Mouse (Mus musculus) hindlimb bud, embryonic 11.5 days (tissue): ENCODE results near the gene Grm4.

ENCODE experiments used
- DNase-seq: peaks from one replicate; pipeline ENCODE4 v3.0.0-alpha.2; 2012; ENCODE audit warnings: low read depth, low spot score; ENCODE audit errors: extremely low spot score

Grm4 gene

DNA sequence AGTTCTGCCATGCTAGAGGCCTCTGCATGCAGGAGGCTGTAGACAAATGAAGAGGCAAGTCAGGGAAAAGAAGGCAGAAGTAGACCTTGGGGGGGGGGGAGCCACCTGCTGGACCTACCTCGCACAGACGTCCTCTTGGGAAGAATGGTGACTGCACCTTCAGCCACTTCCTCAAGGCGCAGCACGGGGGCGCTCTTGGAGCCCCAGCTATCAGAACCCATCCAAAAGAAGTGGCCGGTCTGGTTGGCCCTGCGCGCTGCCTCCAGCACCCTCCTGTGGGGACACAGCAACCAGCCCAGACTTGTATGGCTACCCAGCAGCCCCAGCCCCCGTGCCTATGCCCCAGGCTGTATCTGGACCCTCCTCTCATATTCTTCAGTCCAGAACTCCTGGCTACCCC is 69.4 kb downstream of the Grm4 start:
- DNase-seq: no peak

DNA sequence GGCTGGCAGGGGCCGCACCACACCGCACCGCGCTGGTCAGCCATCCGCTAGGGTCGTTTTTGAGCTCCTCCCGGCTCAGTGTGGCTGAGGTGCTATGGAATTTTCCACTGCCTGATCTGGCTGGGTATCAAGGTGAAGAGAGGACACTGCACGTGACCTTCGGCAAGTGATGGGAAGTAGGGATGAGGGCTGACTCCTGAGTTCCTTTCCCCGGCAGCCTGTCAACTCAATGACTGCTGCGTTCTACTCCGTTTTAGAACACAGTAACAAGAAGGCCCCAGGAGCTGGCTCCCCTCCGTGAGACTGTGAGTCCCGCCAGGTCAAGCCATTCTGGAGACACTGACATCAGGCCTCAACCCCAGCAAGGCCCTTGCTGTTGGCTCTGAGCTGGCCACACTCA is 70.0 kb downstream of the Grm4 start:
- no peak for DNase-seq

DNA sequence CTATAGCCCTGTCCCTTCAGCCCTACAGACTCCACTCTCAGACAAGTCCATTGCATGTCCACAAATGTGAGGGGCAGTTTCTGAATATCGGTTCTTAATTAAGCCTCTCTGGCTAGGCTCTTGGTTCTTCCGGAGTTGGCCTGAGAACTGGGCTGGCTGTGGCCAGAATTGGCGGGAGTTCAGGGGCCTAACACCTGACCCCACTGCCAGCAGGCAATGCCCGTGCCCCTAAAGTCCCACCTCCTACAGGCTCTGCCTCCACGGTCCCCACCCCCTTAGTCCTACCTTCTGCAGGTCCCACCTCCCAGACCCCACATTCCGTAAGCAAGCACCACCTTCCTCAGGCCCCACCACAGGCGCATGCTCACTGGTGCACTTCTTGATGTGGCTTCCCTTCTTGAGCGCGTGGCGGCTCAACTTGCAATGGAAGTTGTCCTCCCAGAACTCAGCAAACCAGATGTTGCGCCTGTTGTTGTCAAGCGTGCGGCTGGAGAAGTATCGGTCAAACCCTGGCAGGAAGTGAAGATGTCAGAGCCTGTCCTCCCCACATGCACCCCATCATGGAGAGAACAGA is 71.4 kb downstream of the Grm4 start:
- DNase-seq: no peak

DNA sequence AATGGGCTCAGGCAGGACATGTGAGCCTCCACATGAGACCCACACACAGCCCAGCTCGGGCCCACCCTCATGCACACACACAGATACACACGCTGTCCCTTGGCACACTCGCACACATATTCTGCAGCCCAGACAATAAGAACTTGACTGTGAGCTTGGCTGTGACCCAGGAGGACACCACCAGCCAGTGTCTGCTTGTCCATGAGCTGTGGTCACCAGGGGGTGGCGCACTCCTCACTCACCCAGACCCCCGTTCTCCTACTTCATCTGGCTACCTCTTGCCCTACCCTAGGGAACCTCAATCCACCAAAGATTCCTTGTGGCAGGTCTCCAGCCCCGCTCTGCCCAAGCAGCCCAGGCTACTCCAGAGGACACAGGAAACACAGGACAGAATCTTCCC is 72.5 kb downstream of the Grm4 start:
- DNase-seq: no peak

DNA sequence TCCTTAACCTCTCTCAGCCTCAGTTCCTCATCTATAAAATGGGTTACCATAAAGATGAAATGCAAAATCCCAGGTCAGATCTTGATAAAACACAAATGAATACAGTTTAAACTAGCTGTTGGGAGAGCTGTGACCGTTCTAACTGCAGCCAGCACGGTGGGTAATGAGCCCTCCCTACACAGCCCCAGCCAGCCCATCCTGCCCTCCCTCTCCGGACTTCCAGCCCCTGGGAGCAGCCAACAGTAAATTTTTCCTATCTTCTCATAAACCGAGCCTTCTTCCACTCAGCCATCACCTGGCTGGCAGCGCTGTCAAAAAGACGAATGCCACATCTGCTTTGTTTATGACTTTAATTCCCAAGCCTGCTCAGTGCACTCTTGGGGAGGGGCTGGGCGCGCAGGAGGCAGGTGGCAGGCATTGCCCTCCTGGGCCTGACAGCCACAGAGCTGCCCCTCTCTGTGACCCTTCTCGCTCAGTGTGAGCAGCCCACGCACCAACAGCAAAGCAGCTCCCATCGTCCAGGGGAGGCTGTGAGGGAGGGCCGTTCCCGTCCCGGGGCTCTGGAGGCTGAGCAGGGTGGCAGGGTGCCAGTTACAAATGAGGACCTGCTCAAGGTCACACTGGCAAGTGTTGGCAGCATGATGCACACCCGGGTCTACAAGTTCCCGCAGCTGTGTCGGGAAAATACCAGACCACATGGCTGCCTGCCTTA is 75.7 kb downstream of the Grm4 start:
- no peak for DNase-seq

DNA sequence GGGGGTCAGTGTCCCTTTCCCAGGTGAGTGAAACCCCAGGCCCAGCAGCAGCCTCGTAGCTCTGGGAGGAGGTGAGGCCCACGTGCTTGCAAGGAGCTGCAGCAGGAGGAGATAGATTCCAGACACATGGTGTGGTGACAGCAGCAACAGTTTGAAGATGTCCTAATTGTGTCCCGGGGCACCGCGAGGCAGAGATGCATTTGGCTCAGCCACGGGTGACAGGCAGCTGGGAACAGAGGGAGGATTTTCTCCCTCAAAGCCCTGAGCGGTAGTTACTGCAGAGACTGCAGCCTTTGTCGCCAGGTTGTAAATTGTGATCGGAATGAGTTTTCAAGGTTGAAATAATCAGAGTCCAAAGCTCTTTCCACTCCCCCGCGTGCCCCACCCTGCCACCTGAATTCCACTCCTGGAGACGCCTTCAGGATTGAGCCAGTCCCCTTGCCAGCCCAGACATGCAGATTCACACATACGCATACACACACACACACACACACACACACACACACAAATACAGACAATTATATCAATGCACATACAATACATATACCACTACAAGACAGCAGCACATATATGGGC is 78.6 kb downstream of the Grm4 start:
- no peak for DNase-seq

DNA sequence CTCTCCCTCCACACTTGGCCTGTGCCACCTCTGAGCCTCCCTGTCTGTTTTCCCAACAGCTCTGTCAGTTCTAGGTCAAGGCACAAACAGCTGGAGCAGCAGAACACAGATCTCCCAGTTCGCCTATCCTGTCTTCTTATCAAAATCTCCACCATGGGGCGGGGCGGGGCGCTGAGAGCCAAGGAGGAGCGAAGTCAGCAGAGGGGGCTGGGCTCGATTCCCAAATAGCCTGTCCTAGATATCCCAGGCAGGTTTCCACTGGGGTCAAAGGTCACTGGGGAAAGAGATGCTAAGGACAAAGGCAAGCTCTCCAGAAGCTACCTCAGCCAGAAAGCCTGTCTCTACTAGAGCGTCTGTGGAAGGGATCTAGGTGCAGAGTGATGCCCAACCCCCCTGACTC is 79.4 kb downstream of the Grm4 start:
- no peak for DNase-seq

DNA sequence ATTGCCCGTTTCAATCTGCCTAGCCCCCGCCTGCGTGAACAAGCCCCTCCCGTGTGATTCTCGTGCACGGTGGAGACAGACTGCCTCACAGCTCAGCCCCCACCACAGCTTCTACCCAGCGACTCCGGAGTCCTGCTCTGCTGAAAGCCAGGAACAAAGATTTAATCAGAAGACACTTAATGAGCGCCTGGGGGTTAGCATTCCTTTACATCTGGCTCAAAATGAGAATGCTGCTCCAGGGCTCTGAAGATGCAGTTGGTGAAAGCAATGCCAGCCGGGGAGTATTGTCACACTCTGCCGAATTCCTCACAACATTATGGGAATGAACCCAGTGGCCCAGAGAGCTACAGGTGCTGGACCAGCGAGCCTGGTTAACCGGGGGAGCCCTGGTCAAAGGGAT is 85.4 kb downstream of the Grm4 start:
- DNase-seq: no peak

DNA sequence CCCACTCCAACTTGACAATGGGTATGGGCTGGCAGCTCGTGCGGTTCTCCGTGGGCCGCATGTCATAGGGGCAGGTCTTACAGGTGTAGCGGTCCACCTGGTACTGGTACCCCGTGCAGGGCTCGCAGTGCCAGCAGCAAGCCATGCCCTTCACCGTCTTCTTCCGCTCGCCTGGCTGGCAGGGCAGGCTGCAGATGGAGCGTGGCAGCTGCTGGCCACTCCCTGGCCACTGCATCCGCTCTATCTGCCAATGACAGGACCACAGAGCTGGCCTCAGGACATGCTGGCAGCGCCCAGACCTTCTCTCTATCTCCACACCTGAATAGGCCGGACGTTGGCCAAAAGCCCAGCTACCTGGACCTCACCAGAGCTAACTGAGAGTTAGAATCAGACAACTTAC is 86.0 kb downstream of the Grm4 start:
- DNase-seq: no peak

DNA sequence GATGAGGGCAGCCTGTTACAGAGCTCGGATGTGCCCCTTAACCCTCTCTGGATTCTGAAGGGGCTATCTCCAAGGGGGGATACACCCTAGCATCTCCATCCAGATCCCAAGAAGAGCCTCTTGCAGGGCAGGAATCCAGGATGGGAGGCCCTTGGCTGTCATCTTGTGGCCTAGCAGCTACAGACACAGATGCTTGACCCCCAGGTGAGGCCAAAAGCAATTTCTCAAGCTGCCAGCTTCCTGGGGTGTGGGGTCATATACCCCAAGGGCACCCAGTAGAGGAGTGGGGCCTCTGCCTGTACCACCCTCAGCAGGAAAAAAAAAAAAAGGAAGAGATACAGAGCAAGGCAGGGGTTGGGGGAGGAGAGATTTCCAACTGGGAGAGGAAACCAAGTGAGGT is 87.1 kb downstream of the Grm4 start:
- no peak for DNase-seq

DNA sequence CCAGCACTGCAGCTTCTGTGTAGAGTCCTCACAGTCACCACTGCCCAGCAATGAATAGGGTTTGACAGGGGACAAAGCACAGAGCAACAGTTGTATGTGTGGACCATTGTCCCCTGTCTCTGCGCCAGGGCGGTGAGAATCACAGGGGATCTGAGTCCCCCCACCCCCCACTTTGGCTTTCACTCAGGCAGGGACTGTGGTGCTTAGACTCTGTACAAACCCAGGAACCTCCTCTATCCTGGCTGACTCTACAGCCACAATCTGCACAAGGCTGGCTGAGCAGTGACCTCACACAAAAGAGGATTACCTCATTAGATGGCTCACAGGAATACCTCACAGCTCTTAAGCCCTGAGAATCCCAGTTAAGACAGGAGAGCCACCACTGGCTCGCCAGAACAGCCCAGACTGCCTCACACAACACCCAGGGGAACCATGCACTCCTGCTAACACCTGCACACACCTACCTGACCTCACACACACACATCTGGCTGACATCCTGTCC is 88.0 kb downstream of the Grm4 start:
- DNase-seq: no peak

DNA sequence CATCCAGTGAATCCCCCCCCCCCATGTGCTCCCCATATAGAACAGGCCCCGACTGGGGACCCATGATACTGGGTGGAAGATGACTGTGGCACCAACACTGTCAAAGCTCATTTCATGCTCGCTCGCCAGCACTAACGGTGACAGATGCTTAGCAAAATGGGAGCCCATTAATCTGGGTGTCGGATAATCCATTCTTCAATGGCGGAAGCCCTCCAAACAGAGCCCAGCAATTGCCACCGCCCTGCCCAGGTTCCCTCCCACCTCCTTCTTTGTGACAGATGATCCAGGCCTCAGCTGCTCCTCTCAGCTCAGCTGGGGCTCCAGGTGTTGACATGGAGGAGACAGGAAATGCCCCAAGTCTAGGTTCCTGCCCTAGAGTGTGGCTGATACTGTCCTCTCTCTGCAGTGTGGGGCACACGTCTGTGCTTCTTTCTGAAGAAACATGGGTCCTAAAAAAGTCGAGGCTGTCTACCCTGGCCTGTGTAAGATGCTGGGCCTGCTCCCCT is 89.0 kb downstream of the Grm4 start:
- no peak for DNase-seq

DNA sequence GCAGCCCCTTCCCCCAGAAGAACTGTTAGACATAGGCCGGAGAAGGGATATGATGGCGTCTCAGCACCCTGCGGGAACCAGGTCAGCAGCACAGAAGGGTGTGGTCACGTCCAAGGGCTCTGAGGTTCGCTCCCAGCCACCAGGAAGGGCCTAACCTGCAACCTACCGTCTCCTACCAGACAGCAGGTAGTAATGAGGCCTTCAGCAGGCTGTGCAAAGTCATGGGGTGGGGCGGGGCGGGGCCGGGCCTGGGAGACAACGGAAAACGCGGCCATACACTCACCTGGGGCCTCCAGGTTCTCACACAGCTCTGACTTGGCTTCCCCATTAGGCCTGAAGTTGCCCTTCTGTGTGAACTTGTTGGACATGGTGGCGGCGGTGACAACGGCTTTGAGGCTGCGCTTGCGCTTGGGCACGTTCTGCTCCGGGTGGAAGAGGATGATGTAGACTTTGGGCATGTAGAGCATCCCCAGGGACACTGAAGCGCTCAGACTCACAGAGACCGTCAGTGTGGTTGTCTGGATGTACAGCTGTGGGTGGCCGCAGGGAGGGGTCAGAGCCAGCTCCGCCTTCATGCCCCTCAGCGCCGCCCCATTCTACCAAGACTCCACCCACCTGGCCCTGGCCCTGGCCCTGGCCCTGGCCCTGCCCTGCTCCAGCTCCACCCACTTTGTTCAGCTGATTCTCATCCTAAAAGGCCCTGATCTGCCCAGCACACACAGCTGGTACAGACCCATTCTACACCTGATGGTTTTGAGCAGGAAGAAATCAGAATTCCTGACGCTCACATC is 90.0 kb downstream of the Grm4 start:
- DNase-seq: no peak

DNA sequence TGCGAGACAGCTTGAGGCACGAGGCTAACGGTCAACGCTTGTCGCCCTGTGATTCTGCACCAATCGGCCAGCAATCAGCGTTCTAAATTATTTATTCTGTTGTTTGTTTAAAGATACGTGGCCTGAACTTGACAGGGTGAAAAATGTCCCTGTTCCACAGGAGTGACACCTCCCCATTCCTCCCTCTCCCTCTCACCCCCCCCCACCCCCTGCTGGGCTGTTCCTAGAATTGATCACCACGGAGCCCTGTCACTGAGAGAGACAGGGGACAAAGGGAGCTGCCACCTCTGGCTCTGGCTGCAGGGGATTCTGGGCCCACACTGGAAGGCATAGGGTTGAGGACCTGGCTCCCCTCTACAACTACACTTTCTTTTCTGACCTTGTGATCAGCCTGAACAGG is 91.4 kb downstream of the Grm4 start:
- DNase-seq: no peak

DNA sequence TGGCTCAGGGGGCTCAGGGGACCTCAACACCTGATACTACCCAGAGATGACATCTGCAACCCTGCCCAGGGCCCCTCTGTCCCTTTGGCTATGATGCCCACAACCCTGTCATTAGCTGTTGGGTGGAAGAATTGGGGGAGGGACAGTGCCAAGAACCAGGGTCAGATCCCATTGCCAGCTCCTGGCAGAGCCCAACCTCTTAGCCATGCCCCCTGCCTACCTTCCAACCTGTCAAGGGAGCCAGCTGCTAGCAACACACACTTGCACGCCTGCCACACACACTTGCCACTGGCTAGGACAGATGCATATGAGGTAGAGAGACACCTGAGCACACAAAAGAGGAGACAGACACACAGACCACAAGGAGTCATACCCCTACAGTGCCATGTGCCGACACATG is 96.2 kb downstream of the Grm4 start:
- no peak for DNase-seq

DNA sequence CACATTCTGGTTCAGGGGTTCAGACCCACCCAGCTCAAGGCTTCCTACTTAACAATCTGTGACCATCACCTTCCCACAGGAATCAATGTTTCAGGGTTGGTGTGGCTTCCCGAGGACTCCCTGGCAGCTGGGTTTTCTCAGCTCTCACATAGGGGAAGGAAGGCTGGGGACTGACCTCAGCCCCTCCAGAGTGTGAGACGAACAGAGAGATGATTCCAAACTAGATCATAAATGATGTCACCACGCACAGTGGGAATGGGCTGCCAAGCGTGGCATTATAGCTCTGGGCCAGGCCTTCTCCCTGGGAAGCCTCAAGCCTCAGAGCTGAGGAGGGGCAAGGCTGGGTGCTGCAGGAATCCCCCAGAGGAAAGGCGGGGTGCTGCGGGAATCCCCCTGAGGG is 96.8 kb downstream of the Grm4 start:
- DNase-seq: no peak

DNA sequence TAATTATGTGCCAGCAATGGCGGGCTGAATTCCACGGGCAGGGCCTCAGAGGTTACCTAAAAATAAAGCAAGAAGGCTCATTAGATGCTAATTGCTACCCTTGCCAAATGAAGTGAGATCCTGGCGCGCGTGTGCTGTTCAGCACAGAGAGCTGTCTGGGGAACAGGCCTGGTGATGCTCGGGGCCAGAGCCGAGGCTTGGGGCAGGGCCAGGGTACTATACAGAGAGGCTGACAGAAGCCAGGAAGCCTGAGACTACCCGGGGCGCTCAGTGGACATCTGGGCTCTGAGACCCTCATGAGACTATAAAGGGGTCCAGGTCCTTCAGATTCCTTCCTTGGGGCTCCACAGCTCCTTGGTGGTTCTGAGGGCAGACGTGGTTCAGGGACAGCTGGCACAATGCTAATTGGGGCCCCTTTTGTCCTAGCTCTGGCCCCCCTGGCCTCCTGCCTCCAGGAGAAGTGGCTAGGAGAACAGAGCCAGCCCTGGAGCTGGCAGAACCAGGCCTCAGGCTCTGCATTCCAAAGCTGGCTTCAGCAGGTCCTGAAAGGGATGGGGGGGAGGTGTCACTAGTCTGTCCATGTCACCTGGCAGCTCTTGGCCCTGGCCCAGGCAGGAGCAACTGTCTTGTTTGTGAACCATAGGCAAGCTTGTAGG is 98.3 kb downstream of the Grm4 start:
- DNase-seq: no peak

DNA sequence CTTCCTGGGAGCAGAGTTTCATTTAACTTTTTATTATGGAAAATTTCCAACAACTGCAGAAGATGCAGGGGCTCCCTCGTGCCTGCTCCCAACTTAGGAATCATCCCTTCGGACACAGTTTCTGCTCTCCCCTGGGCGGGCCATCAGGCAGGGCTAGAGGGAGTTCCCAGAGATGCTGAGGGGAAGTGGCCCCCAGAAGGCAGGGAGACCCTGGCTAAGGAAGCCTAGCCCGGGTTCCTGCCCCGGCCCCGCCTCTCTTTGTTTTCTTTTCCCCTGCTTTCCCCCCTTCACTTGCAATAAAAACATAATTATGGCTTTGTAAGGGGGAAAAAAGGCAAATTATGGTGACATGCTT is 98.9 kb downstream of the Grm4 start:
- DNase-seq: no peak

DNA sequence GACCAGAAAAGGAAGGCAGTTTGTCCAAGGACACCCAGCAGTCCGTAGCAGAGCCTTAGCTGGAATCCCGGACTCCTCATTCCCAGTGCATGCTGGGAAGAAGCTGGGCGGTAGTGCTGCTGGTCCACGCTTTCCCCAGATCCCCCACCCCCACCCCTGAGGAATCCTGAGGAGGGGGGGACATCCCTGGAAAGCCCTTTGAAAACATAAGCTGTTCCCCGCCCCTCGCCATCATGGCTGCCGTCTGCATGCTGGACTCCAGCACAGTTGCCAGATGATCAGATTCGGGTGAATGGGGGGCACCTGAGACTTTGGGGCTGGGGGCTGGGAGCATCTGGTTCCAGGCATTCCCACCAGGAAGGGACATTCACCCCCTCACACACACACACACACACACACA is 99.4 kb downstream of the Grm4 start:
- DNase-seq: no peak

DNA sequence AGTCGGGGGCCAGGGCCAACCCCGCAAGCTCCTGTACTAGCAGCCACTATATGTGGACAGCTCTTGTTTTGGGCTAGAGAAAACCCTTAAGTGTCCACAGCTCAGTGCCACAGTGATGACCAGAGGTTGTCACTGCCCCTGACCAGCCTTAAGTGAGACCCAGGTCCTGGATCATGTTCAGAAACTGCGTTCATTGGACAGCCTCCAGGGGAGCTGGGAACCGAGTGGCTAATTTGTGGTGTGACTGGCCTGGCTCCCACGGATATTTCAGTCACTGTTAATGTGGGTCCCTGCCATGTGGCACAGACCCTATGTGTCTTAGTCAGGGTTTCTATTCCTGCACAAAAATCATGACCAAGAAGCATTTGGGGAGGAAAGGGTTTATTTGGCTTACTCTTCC is 112.2 kb downstream of the Grm4 start:
- no peak for DNase-seq

DNA sequence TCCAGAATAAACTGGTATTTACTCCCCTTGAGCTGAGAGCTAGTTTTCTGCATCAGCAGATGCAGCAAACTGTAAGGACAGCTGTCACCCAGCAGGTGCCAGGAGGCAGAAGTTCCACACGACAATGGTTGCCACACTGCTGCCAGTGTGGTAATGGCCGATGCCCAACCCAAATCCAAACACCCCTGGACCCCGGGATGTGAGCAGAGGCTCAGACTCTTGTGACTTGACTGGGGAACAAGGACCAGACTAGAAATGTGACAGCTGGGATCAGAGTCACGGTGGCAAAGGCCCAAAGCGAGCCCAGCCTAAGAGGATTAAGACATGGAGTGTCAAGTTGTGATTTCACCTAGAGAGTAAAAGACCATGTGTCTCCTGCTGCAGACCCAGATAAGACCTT is 112.7 kb downstream of the Grm4 start:
- DNase-seq: no peak
